Mouse (Mus musculus): Measurements from ENCODE around the gene Radil. TPM values are rescaled to one million over a fixed set of nuclear protein-coding genes. Genes with fewer than 3 reads are reported as not detected.

The Radil gene
- not detected in 2 replicates for total RNA-seq (2017)

DNA sequence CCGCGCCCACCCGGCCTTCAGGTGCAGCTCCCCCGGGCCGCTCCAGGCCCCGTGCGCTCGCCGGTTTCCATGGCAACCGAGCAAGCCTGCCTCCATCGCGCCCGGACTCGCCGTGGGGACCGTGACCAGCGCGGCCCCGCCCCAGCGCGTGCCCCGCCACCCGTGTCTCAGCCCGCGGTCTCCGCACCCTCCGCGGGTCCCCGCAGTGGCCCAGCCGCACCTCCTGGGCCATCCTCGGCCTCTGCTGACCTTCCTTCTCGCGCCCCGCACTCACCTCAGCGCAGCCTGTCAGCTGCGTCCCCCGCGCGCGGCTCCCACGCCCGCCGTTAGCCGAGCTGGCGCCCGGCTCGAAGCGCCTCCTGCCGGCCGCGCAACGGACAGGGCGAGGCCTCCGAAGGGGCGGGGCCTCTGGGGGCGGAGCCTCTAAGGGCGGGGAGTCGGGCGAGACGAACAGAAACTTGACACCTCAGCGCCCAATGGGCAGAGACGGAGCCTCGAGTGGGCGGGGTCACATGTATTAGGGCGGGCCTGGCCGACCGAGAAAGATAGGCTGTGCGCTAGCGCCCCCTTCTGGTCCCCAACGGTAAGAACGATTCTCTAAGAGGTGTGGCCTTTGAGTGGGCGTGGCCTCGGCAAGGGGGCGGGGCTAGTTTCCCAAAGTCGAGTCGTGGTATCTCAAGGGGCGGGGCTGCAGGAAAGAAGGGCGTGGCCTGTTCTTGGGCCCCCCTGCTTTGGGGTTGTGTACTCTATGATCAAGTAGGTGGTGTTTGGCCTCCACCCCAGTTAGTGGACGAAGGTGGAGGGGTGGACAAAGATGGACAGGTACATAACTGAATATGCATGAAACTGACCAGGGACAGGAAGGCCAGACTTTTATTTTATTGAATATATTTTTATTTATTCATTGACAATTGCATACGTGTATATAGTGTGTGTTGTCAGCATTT is at the start of gene Radil:
TSS of gene Radil (minus strand) at position 393 of the 947 bp plus-strand sequence.
- peak; percentile 91 to 93 for ATAC-seq (replicated peaks in 1 of 2; ENCODE audit: insufficient read depth in 1 of 2, low FRiP score in 2 of 2, low TSS enrichment in 1 of 2, low read depth in 1 of 2, poor library complexity in 2 of 2, severe bottlenecking in 2 of 2)

- ATAC-seq (replicated peaks in 1 of 2; ENCODE audit: insufficient read depth in 1 of 2, low FRiP score in 2 of 2, low TSS enrichment in 1 of 2, low read depth in 1 of 2, poor library complexity in 2 of 2, severe bottlenecking in 2 of 2), result no peak
Measured at GRCm38 (mm10) chr5:142597648-142598390, 46.9 kb upstream of the Radil start.

DNA sequence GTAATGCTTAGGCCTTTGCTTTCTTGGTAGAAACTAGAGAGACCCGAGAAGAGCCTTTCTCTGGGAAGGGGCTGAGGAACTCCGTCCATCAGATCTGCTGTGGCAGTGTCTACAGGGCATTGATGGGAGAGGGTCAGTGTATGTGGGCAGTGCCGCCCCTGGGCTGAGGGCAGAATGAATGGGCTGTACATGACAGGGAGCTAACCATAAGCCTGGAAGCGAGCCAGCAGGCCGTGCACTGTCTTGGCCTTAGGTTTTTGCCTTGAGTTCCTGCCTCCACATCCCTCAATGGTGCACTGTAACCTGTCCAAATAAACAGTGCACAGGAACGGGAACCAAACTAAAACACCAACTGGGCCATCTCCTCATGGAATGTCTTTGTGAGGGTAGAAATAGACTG is 45.8 kb upstream of the Radil start:
- no peak for ATAC-seq (replicated peaks in 1 of 2; ENCODE audit: insufficient read depth in 1 of 2, low FRiP score in 2 of 2, low TSS enrichment in 1 of 2, low read depth in 1 of 2, poor library complexity in 2 of 2, severe bottlenecking in 2 of 2)

GRCm38 (mm10) chr5:142595698-142596097 is 44.8 kb upstream of the Radil start:
- no peak for ATAC-seq (replicated peaks in 1 of 2; ENCODE audit: insufficient read depth in 1 of 2, low FRiP score in 2 of 2, low TSS enrichment in 1 of 2, low read depth in 1 of 2, poor library complexity in 2 of 2, severe bottlenecking in 2 of 2)

GRCm38 (mm10) chr5:142590953-142591616 is 40.2 kb upstream of the Radil start:
- no peak for ATAC-seq (replicated peaks in 1 of 2; ENCODE audit: insufficient read depth in 1 of 2, low FRiP score in 2 of 2, low TSS enrichment in 1 of 2, low read depth in 1 of 2, poor library complexity in 2 of 2, severe bottlenecking in 2 of 2)

DNA sequence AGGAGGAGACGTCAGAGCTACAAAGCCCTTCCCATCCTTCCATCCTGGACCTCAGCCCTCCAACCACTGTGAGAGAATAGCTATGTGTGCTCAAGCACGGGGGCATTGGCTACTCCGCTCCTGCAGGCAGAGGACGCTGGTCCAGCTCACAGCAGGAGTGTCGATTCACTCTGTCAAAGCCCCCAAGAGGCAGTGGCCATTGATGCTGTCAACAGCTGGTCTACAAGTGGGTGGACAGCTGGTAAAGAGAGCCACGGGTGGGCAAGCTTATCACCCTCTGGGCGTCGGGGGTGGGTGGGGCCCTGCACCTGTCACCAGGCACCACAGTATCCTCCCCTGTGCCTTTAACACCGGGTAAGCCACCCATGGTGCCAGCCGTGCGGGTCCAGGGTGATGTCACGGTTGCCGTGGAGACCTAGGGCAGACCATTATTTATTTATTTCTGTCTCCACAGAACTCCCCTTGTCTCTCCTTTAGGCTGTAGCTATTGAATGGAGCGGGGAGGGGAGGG is 32.8 kb upstream of the Radil start:
- ATAC-seq (replicated peaks in 1 of 2; ENCODE audit: insufficient read depth in 1 of 2, low FRiP score in 2 of 2, low TSS enrichment in 1 of 2, low read depth in 1 of 2, poor library complexity in 2 of 2, severe bottlenecking in 2 of 2), result no peak

GRCm38 (mm10) chr5:142581517-142581916 is 30.6 kb upstream of the Radil start:
- peak; percentile 65 to 71; a peak in 1 of 4 replicates for ATAC-seq (replicated peaks in 1 of 2; ENCODE audit: insufficient read depth in 1 of 2, low FRiP score in 2 of 2, low TSS enrichment in 1 of 2, low read depth in 1 of 2, poor library complexity in 2 of 2, severe bottlenecking in 2 of 2)

- no peak for ATAC-seq (replicated peaks in 1 of 2; ENCODE audit: insufficient read depth in 1 of 2, low FRiP score in 2 of 2, low TSS enrichment in 1 of 2, low read depth in 1 of 2, poor library complexity in 2 of 2, severe bottlenecking in 2 of 2)
Measured at GRCm38 (mm10) chr5:142578192-142578591, 27.3 kb upstream of the Radil start.

DNA sequence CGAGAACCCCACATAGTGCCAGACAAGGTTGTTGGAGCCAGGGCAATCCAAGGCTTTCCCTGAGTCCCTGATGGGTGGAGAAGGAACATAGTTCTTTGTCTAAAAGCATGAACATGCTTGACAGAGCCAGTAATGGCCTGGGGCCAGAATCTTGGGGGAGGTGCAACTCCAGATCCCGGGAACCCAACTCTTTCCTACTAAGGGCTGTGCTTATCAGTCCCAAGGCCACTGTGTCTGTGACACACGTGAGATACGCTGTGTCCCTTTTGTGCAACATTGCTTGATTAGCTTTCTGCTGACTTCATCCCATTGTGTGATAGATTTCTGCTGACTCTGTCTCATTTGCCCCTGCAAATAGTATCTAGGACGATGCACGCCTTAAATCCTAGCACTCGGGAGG is 25.9 kb upstream of the Radil start:
- no peak for ATAC-seq (replicated peaks in 1 of 2; ENCODE audit: insufficient read depth in 1 of 2, low FRiP score in 2 of 2, low TSS enrichment in 1 of 2, low read depth in 1 of 2, poor library complexity in 2 of 2, severe bottlenecking in 2 of 2)

GRCm38 (mm10) chr5:142574323-142575057 is 23.6 kb upstream of the Radil start:
- ATAC-seq (replicated peaks in 1 of 2; ENCODE audit: insufficient read depth in 1 of 2, low FRiP score in 2 of 2, low TSS enrichment in 1 of 2, low read depth in 1 of 2, poor library complexity in 2 of 2, severe bottlenecking in 2 of 2), result no peak

DNA sequence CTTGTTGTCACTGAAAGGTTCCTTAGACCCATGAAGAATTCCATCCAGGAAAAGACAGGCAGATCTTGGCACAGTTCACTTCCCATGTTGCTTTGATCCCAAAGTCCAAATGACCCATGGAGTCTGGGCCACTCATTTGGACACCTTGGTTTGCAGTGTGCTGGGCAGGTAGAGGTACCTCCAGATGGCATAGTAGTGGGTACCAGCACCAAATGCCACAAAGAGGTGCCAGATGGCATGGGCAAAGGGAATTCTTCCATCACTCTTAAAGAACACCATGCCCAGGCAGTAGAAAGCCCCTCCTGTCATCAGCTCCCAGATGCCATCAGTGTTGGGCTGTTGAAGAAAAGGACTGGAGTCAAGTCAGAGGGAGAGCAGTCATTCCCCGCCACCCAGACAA is 13.7 kb upstream of the Radil start:
- no peak for ATAC-seq (replicated peaks in 1 of 2; ENCODE audit: insufficient read depth in 1 of 2, low FRiP score in 2 of 2, low TSS enrichment in 1 of 2, low read depth in 1 of 2, poor library complexity in 2 of 2, severe bottlenecking in 2 of 2)

DNA sequence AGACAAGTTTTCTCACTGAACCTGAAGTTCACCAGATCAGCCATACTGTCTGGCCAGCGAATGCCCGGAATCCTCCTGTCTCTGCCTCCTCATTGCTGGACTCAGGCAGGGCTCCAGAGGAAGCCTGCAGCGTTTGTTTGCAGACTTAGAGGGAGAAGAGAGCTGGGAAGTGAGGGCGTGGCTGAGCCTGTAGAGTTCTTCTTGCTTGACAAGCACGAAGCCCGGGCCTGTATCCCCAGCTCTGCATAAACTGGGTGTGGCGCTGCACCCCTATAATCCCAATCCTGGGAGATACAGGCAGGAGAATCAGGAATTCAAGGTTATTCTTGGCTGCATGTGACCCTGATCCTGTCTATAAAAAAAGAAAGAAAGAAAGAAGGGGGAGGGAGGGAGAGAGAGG is 9.4 kb upstream of the Radil start:
- no peak for ATAC-seq (replicated peaks in 1 of 2; ENCODE audit: insufficient read depth in 1 of 2, low FRiP score in 2 of 2, low TSS enrichment in 1 of 2, low read depth in 1 of 2, poor library complexity in 2 of 2, severe bottlenecking in 2 of 2)

GRCm38 (mm10) chr5:142557397-142558067 is 6.6 kb upstream of the Radil start:
- no peak for ATAC-seq (replicated peaks in 1 of 2; ENCODE audit: insufficient read depth in 1 of 2, low FRiP score in 2 of 2, low TSS enrichment in 1 of 2, low read depth in 1 of 2, poor library complexity in 2 of 2, severe bottlenecking in 2 of 2)

DNA sequence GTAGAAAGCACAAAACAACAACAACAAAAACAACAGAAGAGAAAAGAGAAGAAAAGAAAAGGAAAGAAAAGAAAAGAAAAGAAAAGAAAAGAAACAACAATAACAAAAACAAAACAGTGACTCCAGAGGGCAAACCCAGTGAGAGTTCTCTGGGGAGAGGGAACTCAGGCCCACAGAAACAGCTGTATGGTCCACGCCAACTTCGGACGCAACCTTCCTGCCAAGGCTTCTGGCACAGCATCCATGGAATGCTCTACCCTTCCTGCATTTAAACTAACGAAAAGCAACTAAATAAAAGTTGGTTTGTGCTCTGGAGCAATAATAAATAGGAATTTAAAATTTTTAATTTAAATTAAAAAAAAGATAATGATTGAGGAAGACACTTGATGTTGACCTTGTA is 5.8 kb upstream of the Radil start:
- ATAC-seq (replicated peaks in 1 of 2; ENCODE audit: insufficient read depth in 1 of 2, low FRiP score in 2 of 2, low TSS enrichment in 1 of 2, low read depth in 1 of 2, poor library complexity in 2 of 2, severe bottlenecking in 2 of 2), result no peak

DNA sequence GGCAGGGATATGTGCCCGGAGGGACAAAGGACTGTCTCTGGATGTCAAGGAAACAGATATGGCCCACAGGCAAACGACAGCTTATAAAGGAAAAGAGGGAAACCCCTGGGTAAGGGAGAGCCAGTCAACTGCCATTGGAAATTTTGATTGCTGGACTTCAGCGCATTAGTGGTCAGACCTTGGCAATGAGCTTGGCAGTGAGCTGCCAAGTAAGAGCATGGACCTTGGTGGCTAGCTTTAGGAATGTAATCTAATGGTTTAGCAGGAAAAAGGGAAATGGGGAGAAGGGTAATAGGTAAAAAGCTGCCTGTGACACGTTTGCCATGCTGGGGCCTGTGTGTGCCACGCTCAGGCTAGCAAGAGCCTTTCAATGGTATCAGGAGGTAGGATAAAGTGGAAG is 5.0 kb upstream of the Radil start:
- no peak for ATAC-seq (replicated peaks in 1 of 2; ENCODE audit: insufficient read depth in 1 of 2, low FRiP score in 2 of 2, low TSS enrichment in 1 of 2, low read depth in 1 of 2, poor library complexity in 2 of 2, severe bottlenecking in 2 of 2)

- ATAC-seq (replicated peaks in 1 of 2; ENCODE audit: insufficient read depth in 1 of 2, low FRiP score in 2 of 2, low TSS enrichment in 1 of 2, low read depth in 1 of 2, poor library complexity in 2 of 2, severe bottlenecking in 2 of 2), result no peak
Measured at GRCm38 (mm10) chr5:142549961-142550705, 765 bp downstream of the Radil start.

All from hematopoietic stem cell, adult 5-6 weeks (primary cell).